Mouse (Mus musculus): ENCODE measurements around the gene Sp2.

DNA sequence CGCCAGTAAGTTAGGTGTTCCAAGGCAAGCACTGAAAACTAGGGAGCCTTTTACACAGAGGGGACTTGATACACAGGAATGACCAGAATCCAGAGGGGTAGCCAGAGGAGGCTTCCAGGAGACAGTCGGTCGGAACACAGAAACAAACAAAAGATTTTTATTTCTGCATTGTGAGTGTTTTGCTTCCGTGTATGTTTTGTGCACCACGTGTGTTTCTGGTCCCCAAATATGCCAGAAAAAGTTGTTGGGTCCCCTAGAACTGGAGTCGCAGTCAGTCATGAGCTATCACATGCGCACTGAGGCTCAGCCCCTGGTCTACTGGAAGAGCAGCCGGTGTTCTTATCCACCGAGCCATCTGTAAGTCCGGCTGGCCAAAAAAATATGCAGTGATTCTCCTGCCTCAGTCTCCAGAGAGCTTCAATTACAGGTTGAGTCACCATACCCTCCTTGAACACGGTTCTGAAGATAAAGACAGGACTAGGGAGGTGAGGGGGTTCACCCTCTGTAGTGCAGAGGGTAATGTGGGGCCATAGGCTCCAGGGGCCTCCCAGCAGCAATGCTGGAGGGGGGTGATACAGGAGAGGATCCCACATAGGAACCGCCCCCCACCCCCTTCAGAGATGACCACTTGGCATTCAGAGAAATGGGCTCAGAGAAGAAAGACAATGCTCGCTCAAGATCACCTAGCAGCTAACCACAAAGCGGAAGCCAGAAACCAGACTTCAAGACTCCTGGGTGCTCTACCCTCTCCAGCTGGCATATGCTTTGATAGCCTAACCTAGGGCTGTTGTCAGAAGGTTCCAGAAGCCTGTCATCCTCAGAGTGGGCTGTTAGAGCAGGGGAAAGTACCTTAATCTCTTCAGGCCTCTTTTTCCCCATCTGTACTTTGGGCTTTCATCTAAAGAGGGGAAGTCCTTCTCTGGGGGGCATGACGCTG is 13.3 kb upstream of the Sp2 start:
- TF ChIP-seq CTCF (IDR thresholded peaks at IDR 0.05; ENCODE audit: control insufficient read depth, insufficient read depth, insufficient read length) (no peak), CEBPB (IDR thresholded peaks at IDR 0.05; ENCODE audit: low read depth) (no peak)

All from C2C12 (cell line).